Mouse (Mus musculus) c-Kit-positive CD71-negative TER-119-negative erythroid progenitor cells, embryonic 14.5 days (primary cell): ENCODE results near the gene Gm11084.

Source experiments
- DNase-seq: peaks from one replicate; pipeline ENCODE4 v3.0.0-alpha.2; 2013; ENCODE audit warnings: low read depth

The Gm11084 gene

GRCm38 (mm10) chr2:72924981-72925380 lies 61.5 kb downstream of the Gm11084 start:
- no peak for DNase-seq
